Mouse (Mus musculus): Measurements from ENCODE around the gene Pfdn6.

DNA sequence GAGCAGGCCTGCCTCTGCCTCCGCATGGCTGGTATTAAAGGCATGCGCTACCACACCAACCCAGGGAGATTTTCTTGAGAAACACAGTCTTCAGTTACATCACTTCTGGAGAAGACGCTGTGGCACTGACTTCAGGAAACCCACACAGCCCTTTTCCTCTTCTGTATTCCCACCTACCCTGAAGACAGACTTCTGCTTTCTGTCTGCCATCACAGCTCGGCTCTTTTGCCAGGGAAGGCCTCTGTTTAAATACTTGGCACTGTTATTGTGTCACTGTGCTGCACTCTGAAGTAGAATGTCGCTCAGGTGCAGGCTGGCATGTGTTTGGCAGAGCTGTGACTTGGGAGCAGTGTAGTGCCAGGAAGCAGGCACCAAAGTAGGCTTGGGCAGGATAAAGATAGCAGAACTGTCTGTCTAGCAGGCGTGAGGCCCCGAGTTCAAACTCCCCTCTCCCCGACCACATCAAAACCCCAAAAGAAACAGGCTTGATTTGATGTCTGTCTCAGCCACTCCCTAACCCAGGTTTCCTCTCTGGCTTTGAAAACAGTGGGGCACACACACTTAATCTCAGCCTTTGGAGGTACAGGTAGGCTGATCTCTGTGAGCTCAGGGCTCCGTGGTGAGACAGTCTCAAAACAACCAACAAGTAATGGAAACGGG lies 7.4 kb upstream of the Pfdn6 start:
- no peak for TF ChIP-seq CTCF (IDR thresholded peaks at IDR 0.05; ENCODE audit: borderline replicate concordance, control insufficient read depth, extremely low read depth, insufficient read depth, low read length, poor library complexity)
- no peak for TF ChIP-seq POLR2A (IDR thresholded peaks at IDR 0.05; ENCODE audit: control insufficient read depth, extremely low read depth, insufficient read depth, low read length, poor library complexity)
